Mouse (Mus musculus) gonadal fat pad, adult 2 months (tissue): ENCODE data around the gene Lat. TPM values are rescaled to one million over a fixed set of nuclear protein-coding genes. Genes with fewer than 3 reads are reported as not detected.
"Not testable (repeated sequence)": the region's sequence is repeated elsewhere in the genome, so short reads cannot be mapped to it uniquely, and the experiment has no call there.

ENCODE experiments used
- DNase-seq: peaks from one replicate; pipeline ENCODE4 v3.0.0-alpha.2; 2012; ENCODE audit warnings: low read depth
- polyA plus RNA-seq: library from polyadenylated mRNA; depleted of rRNA; stranded (reverse); fragments of >200 nt; gene quantifications from 2 replicates; pipeline ENCODE4 v1.2.3, GENCODE M21; 2012; rRNA removed

Gene Lat
- 10.7 TPM in 2 replicates for polyA plus RNA-seq

GRCm38 (mm10) chr7:126369393-126369792, at the start of gene Lat:
TSS of gene Lat (minus strand) at chr7:126369570.
- no peak for DNase-seq

- no peak for DNase-seq
These were observed 49.1 kb upstream of the Lat start for GRCm38 (mm10) chr7:126418496-126418895.

GRCm38 (mm10) chr7:126417606-126418005, 48.2 kb upstream of the Lat start:
- DNase-seq, result no peak

- no peak for DNase-seq
These were observed 47.7 kb upstream of the Lat start for GRCm38 (mm10) chr7:126417045-126417444.

- no peak for DNase-seq
These were observed 47.2 kb upstream of the Lat start for GRCm38 (mm10) chr7:126416615-126417014.

- DNase-seq, result no peak
These were observed 45.4 kb upstream of the Lat start, which contains the start of gene Cd19 for GRCm38 (mm10) chr7:126414725-126415124. TSS of gene Cd19 (minus strand) at chr7:126414889.

- DNase-seq, result no peak
These were observed 41.7 kb upstream of the Lat start for GRCm38 (mm10) chr7:126411061-126411460.

GRCm38 (mm10) chr7:126408686-126409085, 39.3 kb upstream of the Lat start:
- DNase-seq, result no peak

GRCm38 (mm10) chr7:126402518-126402917, 33.1 kb upstream of the Lat start:
- DNase-seq, result not testable (repeated sequence)

- DNase-seq, result no peak
These were observed 30.2 kb upstream of the Lat start for GRCm38 (mm10) chr7:126399548-126399947.

- DNase-seq, result no peak
These were observed 28.5 kb upstream of the Lat start for GRCm38 (mm10) chr7:126397822-126398221.

GRCm38 (mm10) chr7:126397221-126397620, 27.9 kb upstream of the Lat start:
- DNase-seq, result no peak

GRCm38 (mm10) chr7:126396298-126397119, 27.1 kb upstream of the Lat start, which contains the start of gene Nfatc2ip:
TSS of gene Nfatc2ip (minus strand) at chr7:126396737.
- DNase-seq, result peak; percentile 99

- DNase-seq, result not testable (repeated sequence)
These were observed 22.9 kb upstream of the Lat start for GRCm38 (mm10) chr7:126392086-126392884.

- no peak for DNase-seq
These were observed 18.8 kb upstream of the Lat start for GRCm38 (mm10) chr7:126388185-126388584.

- DNase-seq, result no peak
These were observed 14.2 kb upstream of the Lat start for GRCm38 (mm10) chr7:126383565-126383964.

- peak; percentile 82 for DNase-seq
These were observed 8.1 kb upstream of the Lat start, which contains the start of gene Spns1 for GRCm38 (mm10) chr7:126377278-126378158. TSS of gene Spns1 (minus strand) at chr7:126377450.

- DNase-seq, result no peak
These were observed 7.5 kb upstream of the Lat start for GRCm38 (mm10) chr7:126376903-126377277.

GRCm38 (mm10) chr7:126375012-126375411, 5.6 kb upstream of the Lat start:
- no peak for DNase-seq

- DNase-seq, result no peak
These were observed 5.2 kb upstream of the Lat start for GRCm38 (mm10) chr7:126374526-126374925.

GRCm38 (mm10) chr7:126373007-126373406, 3.6 kb upstream of the Lat start:
- DNase-seq, result no peak

- DNase-seq, result no peak
These were observed 1.0 kb downstream of the Lat start for GRCm38 (mm10) chr7:126368367-126368766.
